Mouse (Mus musculus) intestine, embryonic 14.5 days (tissue): ENCODE results near the gene Lbr. TPM values are rescaled to one million over a fixed set of nuclear protein-coding genes. Genes with fewer than 3 reads are reported as not detected.

ENCODE experiments used
- ATAC-seq: fragments of 200-750 bp; cut with Nextera tagmentation; replicated peaks from 2 replicates; pipeline ENCODE4 v1.8.0; 2017; ENCODE audit warnings: low read depth, moderate number of reproducible peaks, moderate TSS enrichment, moderate library complexity; ENCODE audit not compliant: low FRiP score, low TSS enrichment
- DNase-seq: peaks from one replicate; pipeline ENCODE4 v3.0.0-alpha.2; 2018; ENCODE audit warnings: low spot score
- H3K27ac ChIP-seq: fragments of 300-500 bp; sonication (generic); 2 replicates; pipeline ENCODE4 v1.5.1; 2014; ENCODE audit warnings: low read depth, mild to moderate bottlenecking, control low read depth
- H3K27me3 ChIP-seq: fragments of 300-500 bp; sonication (generic); replicated peaks from 2 replicates; pipeline ENCODE4 v1.6.1; 2014; ENCODE audit warnings: low read length, control low read depth; ENCODE audit not compliant: control insufficient read depth, insufficient read depth
- H3K36me3 ChIP-seq: fragments of 300-500 bp; sonication (generic); 2 replicates; pipeline ENCODE4 v1.6.1; 2014; ENCODE audit warnings: low read length, control low read depth; ENCODE audit not compliant: control insufficient read depth, insufficient read depth
- H3K4me1 ChIP-seq: fragments of 300-500 bp; sonication (generic); replicated peaks from 2 replicates; pipeline ENCODE4 v1.6.1; 2014; ENCODE audit warnings: low read length, control low read depth, mixed read lengths; ENCODE audit not compliant: control insufficient read depth, insufficient read depth
- H3K4me2 ChIP-seq: fragments of 300-500 bp; sonication (generic); 2 replicates; pipeline ENCODE4 v1.6.1; 2014; ENCODE audit warnings: low read length
- H3K4me3 ChIP-seq: fragments of 300-500 bp; sonication (generic); 2 replicates; pipeline ENCODE4 v1.5.1; 2014; ENCODE audit warnings: low read depth, low read length, control low read depth, mixed read lengths
- H3K9ac ChIP-seq: fragments of 300-500 bp; sonication (generic); 2 replicates; pipeline ENCODE4 v1.6.1; 2014; ENCODE audit warnings: mild to moderate bottlenecking, low read length
- H3K9me3 ChIP-seq: fragments of 300-500 bp; sonication (generic); 2 replicates; pipeline ENCODE4 v1.6.1; 2016; ENCODE audit warnings: low read length, control low read depth; ENCODE audit not compliant: control insufficient read depth
- WGBS: fragments of 180-500 bp; shearing (Covaris S2); extraction: QIAGEN DNeasy Blood & Tissue Kit; methylation state at CpG from one replicate; pipeline ENCODE4 v1.1.7; 2014; 5-methylcytosine and 5-hydroxymethylcytosine counted together
- polyA plus RNA-seq: library from polyadenylated mRNA; unstranded; fragments of >200 nt; fragmentation: Nextera tagmentation; extraction: Ambion mirVana; gene quantifications from 2 replicates; pipeline ENCODE4 v1.2.1, GENCODE M21; 2014

The Lbr gene
- polyA plus RNA-seq, 1 experiment from 2014 or later: 157 TPM

DNA sequence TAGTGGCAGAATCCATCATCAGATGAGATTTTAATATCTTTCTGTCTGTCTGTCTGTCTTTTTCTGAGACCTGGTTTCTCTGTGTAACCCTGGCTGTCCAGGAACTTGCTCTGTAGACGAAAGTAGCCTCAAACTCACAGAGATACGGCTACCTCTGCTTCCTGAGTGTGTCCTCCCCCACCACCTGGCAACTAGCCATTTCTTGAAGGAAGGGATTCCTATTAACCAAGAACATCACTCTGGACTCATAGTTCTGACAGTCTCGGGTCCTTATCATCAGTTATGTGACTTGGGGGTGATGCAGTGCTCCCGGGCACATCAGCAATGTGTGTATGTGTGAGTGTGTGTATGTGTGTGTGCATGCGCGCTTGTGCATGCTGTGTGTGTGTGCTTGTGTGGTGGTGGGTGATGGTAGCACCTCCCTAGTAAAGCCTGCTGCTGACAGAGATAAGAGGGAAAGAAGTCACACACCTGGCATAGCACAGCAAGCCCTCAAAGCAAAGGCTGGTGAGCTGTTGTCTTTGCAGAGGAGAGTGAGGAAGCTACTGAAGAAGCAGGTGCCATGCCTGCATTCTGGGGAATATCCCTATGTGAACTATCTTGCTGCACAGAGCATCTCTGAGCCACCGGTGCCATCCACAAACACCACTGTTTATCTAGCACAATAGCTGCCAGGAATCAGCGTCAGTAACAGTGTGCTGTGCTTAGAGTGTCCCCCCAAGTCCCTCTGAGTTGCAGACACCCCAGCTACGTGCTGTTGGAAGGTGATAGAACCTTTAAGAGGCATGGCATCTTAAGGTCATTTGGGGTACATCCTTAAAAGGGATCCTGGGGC, 30.5 kb upstream of the Lbr start:
- H3K36me3 ChIP-seq: no peaks in the 10 kb centered on the region
- no peak for DNase-seq
- WGBS: 76% methylated on average over 9 of the region's 9 CpGs
- H3K4me3 ChIP-seq: no peak overlapping the region
- no peak overlapping the region for H3K27ac ChIP-seq
- ATAC-seq: no peak
- H3K4me1 ChIP-seq: no peaks in the 10 kb centered on the region
- no peak overlapping the region for H3K9ac ChIP-seq
- no peak overlapping the region for H3K4me2 ChIP-seq
- no peaks in the 10 kb centered on the region for H3K27me3 ChIP-seq
- H3K9me3 ChIP-seq: no peaks in the 10 kb centered on the region

DNA sequence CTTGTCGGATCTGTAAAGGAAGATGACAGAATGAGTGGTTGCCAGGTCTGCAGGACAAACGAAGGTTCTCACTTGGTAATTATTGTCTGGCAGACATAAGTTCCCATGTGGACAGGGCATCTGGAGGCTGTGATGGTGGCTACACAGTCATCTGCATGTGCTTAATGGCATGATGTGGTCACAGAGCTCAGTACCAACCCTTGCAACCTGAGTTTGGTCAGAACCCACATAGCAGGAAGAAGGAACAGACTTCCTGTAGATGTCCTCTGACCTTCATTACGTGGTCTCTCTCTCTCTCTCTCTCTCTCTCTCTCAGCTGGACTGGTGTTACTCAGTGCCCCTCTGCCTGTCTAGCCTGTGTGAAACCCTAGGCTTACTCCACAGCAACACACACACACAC, 29.8 kb upstream of the Lbr start:
- no peak overlapping the region for H3K4me2 ChIP-seq
- no peaks in the 10 kb centered on the region for H3K27me3 ChIP-seq
- H3K36me3 ChIP-seq: no peaks in the 10 kb centered on the region
- no peak overlapping the region for H3K27ac ChIP-seq
- 67% methylated on average over 3 of the region's 3 CpGs for WGBS
- ATAC-seq (no peak), DNase-seq (no peak)
- H3K4me1 ChIP-seq: no peaks in the 10 kb centered on the region
- no peak overlapping the region for H3K4me3 ChIP-seq
- no peaks in the 10 kb centered on the region for H3K9me3 ChIP-seq
- no peak overlapping the region for H3K9ac ChIP-seq

DNA sequence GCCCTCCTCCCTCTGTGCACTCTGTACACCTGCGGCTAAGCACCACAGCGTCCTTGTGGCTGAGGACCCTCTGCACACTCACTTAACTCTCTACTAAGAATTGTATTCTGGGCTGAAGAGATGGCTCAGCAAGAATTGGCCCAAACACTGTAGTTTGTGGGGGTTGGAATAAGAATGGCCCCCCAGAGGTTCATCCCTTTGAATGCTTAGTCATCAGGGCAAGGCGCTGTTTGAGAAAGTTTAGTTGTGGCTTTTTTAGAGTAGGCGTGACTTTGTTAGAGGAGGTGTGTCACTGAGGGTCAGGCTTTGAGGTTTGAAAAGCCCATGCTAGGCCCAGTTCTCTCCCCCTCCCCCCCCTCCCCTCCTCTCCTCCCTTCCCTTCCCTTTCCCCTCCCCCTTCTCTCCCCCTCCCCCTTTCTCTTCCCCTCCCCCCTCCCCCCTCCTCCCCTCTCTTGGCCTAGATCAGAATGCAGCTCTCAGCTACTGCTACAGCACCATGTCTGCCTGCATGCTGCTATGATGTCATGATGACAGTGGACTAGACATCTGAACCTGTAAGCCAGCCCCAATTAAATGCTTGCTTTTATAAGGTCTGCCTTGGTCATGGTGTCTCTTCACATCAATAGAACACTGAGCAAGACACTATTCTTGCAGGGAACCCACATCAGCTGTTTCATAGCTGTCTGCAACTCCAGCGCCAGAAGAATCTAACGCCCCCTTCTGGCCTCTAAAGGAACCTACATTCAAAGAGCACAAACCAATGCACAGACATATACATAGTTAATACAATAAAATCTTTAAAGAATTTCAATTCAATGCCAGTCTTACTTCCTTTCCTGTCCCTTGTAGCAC, 23.8 kb upstream of the Lbr start:
- DNase-seq (no peak), ATAC-seq (no peak)
- H3K4me3 ChIP-seq: no peak overlapping the region
- no peak overlapping the region for H3K4me2 ChIP-seq
- WGBS: 83% methylated on average over 6 of the region's 6 CpGs
- H3K9ac ChIP-seq: no peak overlapping the region
- H3K27ac ChIP-seq: no peak overlapping the region
- no peaks in the 10 kb centered on the region for H3K4me1 ChIP-seq
- H3K9me3 ChIP-seq: no peaks in the 10 kb centered on the region
- no peaks in the 10 kb centered on the region for H3K36me3 ChIP-seq
- no peaks in the 10 kb centered on the region for H3K27me3 ChIP-seq

DNA sequence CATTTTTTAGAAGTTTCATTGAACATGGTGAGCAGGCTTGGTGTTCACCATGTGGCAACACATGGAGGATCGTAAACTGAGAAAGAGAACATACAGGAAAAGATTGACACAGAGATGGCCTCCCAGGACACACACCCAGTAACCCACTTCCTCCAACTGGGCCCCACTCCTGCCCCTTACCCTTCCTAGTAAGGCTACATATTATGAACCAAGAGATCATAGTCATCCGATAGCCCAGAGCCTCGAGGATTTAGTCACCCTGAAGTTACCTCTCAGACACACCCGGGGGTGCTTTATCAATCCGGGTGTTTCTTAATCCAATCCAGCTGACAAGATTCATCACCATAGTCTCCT, 23.0 kb upstream of the Lbr start:
- ATAC-seq: no peak
- no peak overlapping the region for H3K27ac ChIP-seq

DNA sequence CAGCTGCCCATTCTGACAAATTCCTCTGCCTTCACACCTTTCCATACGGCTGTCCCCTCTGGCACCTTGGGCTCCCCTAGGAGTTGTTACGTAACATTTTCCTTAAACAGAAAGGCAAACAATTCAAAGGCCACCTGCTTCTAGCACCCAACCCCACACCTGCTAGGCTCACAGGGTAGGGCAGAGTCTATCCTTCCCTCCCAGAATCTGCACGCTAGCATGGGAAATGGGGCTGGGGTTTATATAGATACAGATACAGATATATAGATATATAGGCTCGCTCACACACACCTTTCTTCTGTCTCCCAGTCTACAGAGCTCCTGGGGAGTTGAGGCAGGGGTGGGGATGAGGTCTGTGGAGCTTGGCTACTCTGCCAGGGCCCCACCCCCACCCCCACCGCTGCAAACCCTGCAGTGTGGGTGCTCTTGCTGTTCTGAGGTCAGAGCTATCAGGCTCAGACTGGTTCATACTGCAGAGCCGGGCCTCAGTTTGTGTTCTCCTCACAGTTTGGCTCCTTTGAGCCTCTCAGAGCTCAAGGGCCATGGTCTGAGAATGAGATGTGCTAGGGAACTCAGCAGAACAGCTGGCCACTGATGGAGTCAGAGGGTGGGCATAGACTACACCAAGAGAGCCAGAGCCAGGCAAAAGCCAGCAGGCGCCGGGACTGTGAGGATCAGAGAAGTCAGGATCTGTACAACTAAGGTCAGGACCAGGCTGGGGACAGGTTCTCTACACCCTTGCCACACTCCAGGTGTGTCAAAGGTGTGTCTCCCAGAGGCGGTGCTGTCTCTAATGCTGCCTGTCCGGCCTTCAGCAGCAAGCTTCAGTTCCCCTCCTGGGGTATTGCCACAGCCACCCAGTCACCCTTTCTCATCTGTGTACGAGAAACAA, 22.4 kb upstream of the Lbr start:
- Histone ChIP-seq H3K27ac (peak overlapping the region; percentile 5; the same call in 1 of the 2 replicates), H3K9me3 (no peaks in the 10 kb centered on the region), H3K36me3 (no peaks in the 10 kb centered on the region), H3K4me1 (peaks cover 3% of the 10 kb centered on the region), H3K4me3 (no peak overlapping the region), H3K4me2 (no peak overlapping the region), H3K9ac (no peak overlapping the region), H3K27me3 (no peaks in the 10 kb centered on the region)
- 68% methylated on average over 11 of the region's 11 CpGs for WGBS
- DNase-seq: no peak
- peak; percentile 57 for ATAC-seq

More for the DNA sequence above, 23.0 kb upstream of the Lbr start:
- DNase-seq: no peak
- Histone ChIP-seq H3K9me3 (no peaks in the 10 kb centered on the region), H3K4me2 (no peak overlapping the region), H3K36me3 (no peaks in the 10 kb centered on the region), H3K4me1 (no peaks in the 10 kb centered on the region), H3K27me3 (no peaks in the 10 kb centered on the region), H3K9ac (no peak overlapping the region), H3K4me3 (no peak overlapping the region)
- 75% methylated on average over 5 of the region's 5 CpGs for WGBS

DNA sequence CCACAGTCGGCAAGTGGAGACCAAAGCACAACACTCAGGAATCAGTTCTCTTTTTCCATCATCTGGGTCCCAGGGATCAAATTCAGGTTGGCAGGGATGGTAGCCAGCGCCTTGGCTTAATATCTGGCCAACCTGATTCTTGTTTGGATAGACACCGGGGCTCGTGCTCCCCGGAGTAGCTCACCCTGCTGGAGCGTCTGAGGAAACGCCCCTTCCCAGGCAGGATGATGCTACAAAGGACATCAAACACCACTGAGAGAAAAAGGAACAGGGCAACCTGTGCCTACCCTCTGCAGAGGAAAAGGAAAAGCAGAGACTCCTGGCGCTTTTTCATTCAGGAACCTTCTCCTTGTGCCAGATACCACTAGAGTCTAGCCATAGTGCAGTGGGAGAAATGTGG, 20.6 kb upstream of the Lbr start:
- no peak overlapping the region for H3K27ac ChIP-seq
- H3K9ac ChIP-seq: no peak overlapping the region
- H3K27me3 ChIP-seq: no peaks in the 10 kb centered on the region
- no peak overlapping the region for H3K4me2 ChIP-seq
- WGBS: 29% methylated on average over 8 of the region's 8 CpGs
- peaks cover 3% of the 10 kb centered on the region for H3K4me1 ChIP-seq
- DNase-seq (no peak), ATAC-seq (no peak)
- H3K9me3 ChIP-seq: no peaks in the 10 kb centered on the region
- no peaks in the 10 kb centered on the region for H3K36me3 ChIP-seq
- H3K4me3 ChIP-seq: no peak overlapping the region

DNA sequence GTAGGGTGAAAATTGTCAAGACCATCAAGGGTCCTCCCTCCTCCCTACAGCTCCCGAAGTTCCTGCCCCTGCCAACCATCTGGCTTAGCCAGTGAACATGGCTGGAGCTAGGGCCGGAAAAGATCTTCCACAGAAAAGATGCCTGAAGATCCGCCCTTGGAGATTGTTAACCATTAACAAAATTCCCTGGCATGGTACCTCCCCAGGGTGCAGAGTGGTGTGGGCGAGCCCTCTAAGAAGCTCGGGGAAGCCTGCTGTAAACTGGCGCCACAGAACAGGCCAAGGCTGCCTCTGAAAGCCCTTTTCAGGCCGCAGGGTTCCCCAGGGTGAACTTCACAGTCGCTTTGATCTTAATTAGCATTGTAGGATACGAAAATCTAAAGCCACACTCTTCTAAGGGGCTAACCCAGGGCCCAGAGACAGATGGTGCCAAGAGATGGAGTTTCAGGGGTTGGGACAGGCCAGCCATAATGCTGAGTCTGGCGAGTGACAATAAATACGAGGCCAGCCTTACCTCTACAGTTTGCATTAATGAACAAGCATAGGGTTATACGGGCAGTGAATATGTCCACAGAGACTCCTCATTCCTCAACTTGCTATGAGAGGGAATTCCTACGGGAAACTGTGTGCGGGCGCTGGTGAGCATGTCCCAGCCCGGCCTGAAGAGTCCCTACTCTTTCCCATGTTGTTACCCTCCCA, 20.0 kb upstream of the Lbr start:
- H3K27me3 ChIP-seq: no peaks in the 10 kb centered on the region
- DNase-seq: no peak
- no peak overlapping the region for H3K27ac ChIP-seq
- no peak for ATAC-seq
- no peak overlapping the region for H3K9ac ChIP-seq
- H3K4me3 ChIP-seq: no peak overlapping the region
- no peaks in the 10 kb centered on the region for H3K36me3 ChIP-seq
- no peaks in the 10 kb centered on the region for H3K9me3 ChIP-seq
- 49% methylated on average over 16 of the region's 16 CpGs for WGBS
- no peak overlapping the region for H3K4me2 ChIP-seq
- peaks cover 3% of the 10 kb centered on the region for H3K4me1 ChIP-seq
